Mouse (Mus musculus) testis, postnatal 14 days (tissue): ENCODE data around the gene Nhp2.

ENCODE experiments used
- DNase-seq: peaks from one replicate; pipeline ENCODE4 v3.0.0; 2021; ENCODE audit warnings: low spot score

Gene Nhp2

DNA sequence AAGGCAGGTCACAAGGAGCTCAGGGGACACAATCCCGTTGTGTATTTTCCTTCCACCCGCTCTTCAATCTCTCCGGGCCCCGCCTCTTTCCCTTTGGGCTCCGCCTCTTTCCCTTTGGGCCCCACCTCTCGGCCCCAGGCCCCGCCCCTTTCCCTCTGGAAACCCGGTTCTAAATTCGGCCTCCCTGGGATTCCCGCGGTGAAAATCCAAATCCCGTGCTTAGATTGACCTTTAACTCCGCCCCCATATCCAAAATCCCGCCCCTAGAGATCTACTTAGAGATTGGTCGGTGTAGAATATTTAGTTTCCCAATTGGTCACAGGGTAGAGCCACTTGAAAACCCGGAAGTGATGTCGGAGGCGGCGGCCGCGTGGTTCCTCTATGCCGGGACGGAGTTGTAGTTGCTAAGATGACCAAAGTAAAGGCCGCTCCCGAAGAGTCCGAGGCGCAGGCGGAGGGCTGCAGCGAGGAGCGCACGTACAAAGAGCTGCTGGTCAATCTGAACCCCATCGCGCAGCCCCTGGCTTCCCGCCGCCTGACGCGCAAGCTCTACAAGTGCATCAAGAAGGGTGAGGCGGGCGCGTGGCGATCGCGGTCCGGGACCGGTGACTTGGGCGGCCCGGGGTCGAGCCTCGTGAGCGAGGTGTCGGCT is at the start of gene Nhp2:
Gene Nhp2 (plus strand): TSS at position 327 of the 652 bp plus-strand sequence.
- DNase-seq = peak; percentile 96

DNA sequence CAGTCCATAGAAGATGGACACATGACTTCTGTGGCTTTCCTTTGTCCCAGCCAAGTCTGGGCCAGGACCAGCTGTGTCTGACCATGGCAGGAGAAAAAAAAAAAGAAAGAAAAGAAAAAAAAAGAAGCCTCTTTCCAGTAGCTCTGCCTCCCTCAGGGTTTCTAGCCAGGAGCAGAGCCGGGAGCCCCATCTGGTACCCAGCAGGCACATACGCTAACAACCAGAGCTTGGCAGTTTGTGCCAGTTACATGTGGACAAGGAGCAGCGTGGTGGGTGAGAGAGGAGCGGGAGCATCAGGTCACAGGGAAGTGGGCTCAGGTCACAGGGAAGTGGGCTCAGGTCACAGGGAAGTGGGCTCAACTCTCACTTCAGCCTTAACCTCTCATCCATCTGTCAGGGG is 43.1 kb upstream of the Nhp2 start:
- no peak for DNase-seq

- no peak for DNase-seq
Measured at GRCm38 (mm10) chr11:51577587-51577986, 41.9 kb upstream of the Nhp2 start.

GRCm38 (mm10) chr11:51579024-51579423 is 40.5 kb upstream of the Nhp2 start:
- DNase-seq = no peak

GRCm38 (mm10) chr11:51582713-51583112 is 36.8 kb upstream of the Nhp2 start:
- peak; percentile 56 for DNase-seq

- no peak for DNase-seq
Measured at GRCm38 (mm10) chr11:51584057-51584430, 35.5 kb upstream of the Nhp2 start.

- peak; percentile 92 for DNase-seq
Measured at GRCm38 (mm10) chr11:51584431-51585248, 34.9 kb upstream of the Nhp2 start, which contains the start of gene Phykpl. Phykpl (plus strand) TSS chr11:51584757.

- DNase-seq = no peak
Measured at GRCm38 (mm10) chr11:51585608-51586252, 33.8 kb upstream of the Nhp2 start.

- no peak for DNase-seq
Measured at GRCm38 (mm10) chr11:51586411-51586810, 33.1 kb upstream of the Nhp2 start.

- DNase-seq = no peak
Measured at GRCm38 (mm10) chr11:51587059-51587458, 32.5 kb upstream of the Nhp2 start.

DNA sequence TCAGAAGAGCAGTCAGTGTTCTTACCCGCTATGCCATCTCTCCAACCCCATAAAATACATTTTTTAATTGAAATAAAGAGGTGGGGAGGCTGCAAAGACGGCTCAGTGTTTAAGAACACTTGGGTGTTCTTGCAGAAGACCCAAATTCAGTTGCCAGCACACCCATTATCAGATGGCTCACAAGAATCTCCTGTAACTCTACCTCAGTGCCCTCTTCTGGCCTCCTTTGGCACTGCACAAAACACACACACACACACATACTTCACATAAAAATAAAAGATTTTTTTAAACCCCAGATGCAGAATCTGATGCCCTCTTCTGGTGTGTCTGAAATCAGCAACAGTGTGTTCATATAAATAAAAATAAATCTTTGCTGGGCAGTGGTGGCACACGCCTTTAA is 30.7 kb upstream of the Nhp2 start:
- DNase-seq = no peak

- DNase-seq = no peak
Measured at GRCm38 (mm10) chr11:51590002-51590401, 29.5 kb upstream of the Nhp2 start.

- DNase-seq = no peak
Measured at GRCm38 (mm10) chr11:51591168-51591567, 28.4 kb upstream of the Nhp2 start.

GRCm38 (mm10) chr11:51591915-51592314 is 27.6 kb upstream of the Nhp2 start:
- no peak for DNase-seq

DNA sequence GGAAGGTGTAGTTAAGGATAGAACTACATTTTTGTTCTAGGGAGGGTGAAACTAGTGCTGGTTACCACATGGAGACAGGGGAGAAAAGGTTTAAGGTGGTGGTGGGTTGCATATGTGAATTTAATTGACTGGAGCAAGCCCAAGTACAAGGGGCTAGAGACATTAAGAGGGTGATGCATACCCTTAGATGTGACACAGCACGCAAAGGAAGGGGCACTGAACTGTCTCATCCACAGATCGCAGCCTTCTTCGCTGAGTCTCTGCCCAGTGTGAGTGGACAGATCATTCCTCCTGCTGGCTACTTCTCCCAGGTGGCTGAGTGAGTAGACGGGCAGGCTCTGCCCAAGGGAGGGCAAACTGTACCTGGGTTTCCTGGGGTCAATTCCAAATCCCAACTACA is 26.2 kb upstream of the Nhp2 start:
- DNase-seq = no peak

- DNase-seq = no peak
Measured at GRCm38 (mm10) chr11:51593849-51594248, 25.7 kb upstream of the Nhp2 start.

- DNase-seq = no peak
Measured at GRCm38 (mm10) chr11:51594715-51595350, 24.7 kb upstream of the Nhp2 start.

DNA sequence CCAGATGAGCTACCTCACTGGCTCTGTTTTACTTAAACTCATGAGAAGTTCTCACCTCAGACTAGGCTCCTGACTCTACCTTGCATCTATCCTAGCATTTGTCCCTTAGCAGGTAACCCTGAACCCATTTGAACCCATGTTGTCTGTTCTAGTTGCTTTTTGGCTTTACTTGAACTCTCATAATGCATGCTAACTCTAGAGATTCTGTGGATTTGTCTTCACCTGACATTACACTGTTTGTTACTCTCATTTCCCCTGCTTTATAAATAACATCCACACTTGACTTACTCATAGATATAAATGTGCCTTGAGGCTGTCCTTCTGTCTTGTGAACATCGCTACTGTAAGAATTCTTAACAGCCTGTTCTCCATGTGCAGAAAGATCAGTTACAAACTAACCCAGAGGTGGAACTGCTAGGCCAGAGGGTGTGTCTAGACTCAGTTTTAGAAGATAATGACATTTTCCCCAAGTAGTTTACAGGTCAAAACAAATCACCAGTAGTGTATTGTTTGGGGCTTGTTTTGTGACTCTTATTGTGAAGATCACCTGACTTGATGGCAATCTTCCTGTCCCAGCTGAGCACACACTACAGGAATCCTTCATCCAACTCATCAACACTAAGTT is 24.0 kb upstream of the Nhp2 start:
- no peak for DNase-seq

GRCm38 (mm10) chr11:51597553-51597952 is 22.0 kb upstream of the Nhp2 start:
- DNase-seq = no peak

DNA sequence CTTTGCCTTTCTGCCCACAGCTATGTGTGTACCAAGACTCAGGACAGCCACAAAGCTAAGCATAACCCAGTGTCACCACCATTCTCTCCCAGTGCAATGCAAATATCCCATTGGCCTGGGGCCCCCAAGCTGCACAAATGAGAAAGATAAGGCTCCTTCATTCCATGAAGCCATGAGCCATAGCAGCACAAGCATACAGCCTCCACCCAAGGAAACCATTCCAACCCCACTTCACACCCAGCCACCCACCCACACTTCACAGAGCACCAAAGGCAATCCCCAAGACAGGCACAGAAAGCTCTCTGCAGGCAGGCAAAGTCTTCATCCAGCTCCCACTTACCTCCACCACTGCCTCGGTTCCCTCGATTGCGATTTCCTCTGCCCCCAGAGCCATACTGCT is 17.3 kb upstream of the Nhp2 start:
- DNase-seq = no peak

DNA sequence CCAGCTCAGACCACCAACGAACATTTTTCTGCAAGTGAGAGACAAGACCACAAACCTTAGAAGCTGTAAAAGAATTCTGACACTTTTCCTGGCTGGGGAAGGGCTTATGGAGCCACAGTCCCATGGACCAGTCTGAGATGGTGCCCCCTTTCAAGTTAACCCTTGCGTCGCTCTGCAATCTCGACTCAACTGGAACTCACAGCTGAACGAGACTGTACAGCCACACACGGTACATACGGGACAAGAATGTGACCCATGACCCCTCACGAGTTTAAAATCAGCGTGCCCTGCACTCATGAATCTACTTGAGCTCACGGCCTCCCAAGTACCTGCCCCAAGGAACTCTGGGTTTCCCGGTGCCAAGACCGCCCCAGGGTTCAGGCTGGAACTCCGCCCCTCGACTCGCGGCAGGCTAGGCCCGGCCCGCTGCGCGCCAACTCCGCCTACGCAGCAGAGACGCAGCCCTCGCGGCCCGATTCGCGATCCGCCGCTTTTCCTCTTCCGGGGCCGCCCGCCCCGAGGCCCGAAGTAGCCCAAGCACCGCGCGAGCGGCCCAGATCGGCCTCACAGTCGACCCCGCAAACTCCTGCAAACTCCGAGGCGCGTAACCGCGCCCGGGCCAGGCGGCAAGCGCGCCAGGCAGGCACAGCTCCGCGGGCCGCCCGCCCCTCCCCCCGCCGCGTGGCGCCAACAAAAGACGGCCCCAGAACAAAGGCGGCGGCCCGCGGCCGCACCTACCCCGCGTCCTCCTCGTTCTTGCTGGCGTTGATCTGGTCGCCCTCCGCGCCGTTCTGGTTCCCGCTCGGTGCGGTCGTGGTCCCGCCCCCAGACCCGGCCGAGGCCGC is 13.7 kb upstream of the Nhp2 start:
- peak; percentile 88 for DNase-seq
